ENCODE assay signal across 15 mouse cellular contexts in the genomic region with DNA sequence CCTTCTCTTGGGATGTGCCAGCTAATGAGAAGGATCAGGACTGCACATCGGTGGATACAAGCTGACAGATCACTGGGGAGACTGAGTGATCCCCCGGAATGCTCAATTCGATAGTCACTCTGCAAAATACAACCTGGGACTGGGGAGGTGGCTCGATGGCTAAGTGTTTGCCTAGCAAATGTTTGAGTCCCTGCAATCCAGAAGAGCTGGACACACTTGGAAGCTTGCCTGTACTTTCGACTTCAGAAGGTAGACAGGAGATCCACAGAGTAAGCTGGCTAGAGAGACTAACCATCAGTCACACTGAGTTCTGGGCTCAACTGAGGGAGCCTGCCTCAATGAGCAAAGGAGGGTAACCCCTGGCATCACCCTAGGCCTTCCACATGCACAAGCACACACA.
"Had no signal": no experiment of that assay in that cellular context is flagged by ENCODE, and none has a peak within 500 bp of the region (broad histone marks: within the 10 kb centered on the region; RNA-seq: fewer than 3 reads in every experiment).

No protein-coding gene starts in this region.

- H3K9ac ChIP-seq: kidney, embryonic 15.5 days; liver, postnatal 0 days; neural tube, embryonic 13.5 days had no signal

- H3K36me3 ChIP-seq: kidney, embryonic 15.5 days; limb, embryonic 10.5 days; neural tube, embryonic 13.5 days had no signal

- H3K27ac ChIP-seq: kidney, embryonic 15.5 days; left cerebral cortex, adult 2 months; limb, embryonic 10.5 days; neural tube, embryonic 13.5 days had no signal

- ATAC-seq: intestine, embryonic 16.5 days; liver, postnatal 0 days; midbrain, embryonic 16.5 days had no signal

- H3K27me3 ChIP-seq: kidney, embryonic 15.5 days; neural tube, embryonic 13.5 days had no signal

- H3K4me3 ChIP-seq: kidney, embryonic 15.5 days; left cerebral cortex, adult 2 months; limb, embryonic 10.5 days; neural tube, embryonic 13.5 days had no signal

- H3K4me1 ChIP-seq: limb, embryonic 10.5 days; neural tube, embryonic 13.5 days had no signal

- DNase-seq: kidney, adult 2 months; kidney, postnatal 14 days; liver, postnatal 0 days; retina, postnatal 1 day; right cerebral cortex, postnatal 4 days; spleen, adult 18-20 months; thymus, adult 18-20 months; thymus, postnatal 14 days had no signal

- H3K9me3 ChIP-seq: kidney, embryonic 15.5 days; limb, embryonic 10.5 days; neural tube, embryonic 13.5 days had no signal

- H3K4me2 ChIP-seq: kidney, embryonic 15.5 days; midbrain, embryonic 11.5 days; neural tube, embryonic 13.5 days had no signal
